Mouse (Mus musculus) right cerebral cortex, postnatal 4 days (tissue): ENCODE measurements around the gene Rpia.

Experiments used
- DNase-seq: peaks from one replicate; pipeline ENCODE4 v3.0.0-alpha.2; 2022

Gene Rpia

DNA sequence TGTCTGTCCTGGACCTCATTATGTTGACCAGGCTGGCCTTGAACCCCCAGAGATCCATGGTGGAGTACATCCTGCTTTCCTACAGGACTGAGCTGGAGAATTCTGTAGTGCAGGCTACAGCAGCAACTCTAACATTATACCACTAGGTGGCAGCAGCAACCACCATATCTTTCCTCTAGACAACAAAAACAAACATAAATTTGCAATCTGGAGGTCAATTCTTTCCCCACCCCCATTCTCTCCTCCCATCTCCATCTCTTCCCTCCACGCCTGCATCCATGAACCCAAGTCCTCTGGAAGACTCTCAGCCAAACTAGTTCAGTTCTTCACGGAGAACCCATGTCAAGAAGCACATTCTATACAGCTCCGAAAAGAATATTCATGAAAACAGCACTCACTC lies 12.6 kb upstream of the Rpia start:
- peak; percentile 16 for DNase-seq

DNA sequence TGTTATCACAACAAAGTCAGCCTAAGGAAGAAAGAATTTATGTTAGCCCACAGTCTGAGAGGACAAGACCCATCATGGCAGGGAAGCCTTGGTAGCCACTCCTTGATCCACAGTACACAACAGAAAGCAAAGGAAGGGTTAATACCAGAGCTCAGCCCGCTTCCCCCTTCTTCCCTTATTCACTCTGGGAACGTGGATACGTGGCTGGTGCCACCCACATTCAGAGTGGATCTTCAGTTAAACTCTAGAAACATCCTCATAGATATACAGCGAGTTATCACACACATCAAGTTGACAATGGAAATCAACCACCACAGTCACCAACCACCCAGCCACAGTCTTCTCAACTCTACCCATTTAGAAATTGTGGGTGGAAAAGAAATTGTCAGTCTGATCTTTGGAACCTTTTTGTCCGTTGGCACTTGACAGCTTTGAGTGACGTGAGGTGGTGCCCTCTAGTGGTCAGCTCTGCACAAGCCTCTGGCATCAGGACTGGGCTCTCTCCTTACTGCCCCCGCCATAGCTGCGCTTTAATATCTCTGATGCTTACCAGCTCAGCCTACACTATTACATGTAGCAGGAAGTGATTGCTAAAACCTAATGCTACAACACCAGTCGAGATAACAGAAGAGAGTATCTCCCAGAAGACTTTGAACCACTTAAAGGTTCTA lies 5.7 kb upstream of the Rpia start:
- DNase-seq = peak; percentile 30

DNA sequence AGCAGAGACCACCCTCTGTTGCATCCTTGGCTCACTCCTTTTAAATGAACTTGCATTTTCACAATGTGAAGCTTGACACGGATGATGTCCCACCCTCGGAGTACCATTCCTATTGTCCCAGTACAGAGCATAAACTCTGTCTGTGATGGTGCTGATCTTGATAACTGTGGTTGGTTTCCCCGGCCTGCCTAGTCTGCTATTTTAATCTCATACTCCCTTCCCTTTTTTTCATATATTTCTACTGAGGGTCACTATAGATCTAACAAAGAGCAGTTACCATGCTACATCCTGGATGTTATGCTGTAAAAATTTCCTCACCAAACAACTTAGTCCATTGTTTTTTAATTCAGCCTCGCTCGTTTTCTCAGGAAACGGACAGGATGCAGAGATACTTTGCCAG lies 4.9 kb upstream of the Rpia start:
- DNase-seq = no peak

- no peak for DNase-seq
Observed at GRCm38 (mm10) chr6:70792644-70793043, 612 bp upstream of the Rpia start.

- no peak for DNase-seq
Observed at GRCm38 (mm10) chr6:70790852-70791761, 925 bp downstream of the Rpia start.

- DNase-seq = no peak
Observed at GRCm38 (mm10) chr6:70790034-70790650, 1.9 kb downstream of the Rpia start.

- DNase-seq = no peak
Observed at GRCm38 (mm10) chr6:70789134-70789533, 2.9 kb downstream of the Rpia start.

- no peak for DNase-seq
Observed at GRCm38 (mm10) chr6:70787524-70787923, 4.5 kb downstream of the Rpia start.

DNA sequence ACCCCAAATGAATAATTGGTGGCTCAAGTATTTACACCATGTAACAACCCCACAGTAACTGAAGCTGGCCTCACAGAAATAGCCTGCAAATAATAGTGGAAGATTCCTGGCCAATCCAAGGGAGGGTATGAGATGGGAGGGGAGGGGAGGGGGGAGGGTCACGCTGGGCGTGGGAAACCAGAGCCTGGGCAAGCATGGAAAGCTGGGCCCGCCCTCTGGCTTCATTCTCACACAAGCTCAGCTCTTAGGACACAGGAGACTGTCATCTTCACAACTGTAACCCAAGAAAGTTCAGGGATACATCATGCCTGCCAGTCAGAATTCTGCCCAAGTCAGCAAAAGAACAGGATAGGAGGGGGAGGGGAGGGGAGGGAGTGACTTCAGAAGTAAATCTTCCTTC lies 6.2 kb downstream of the Rpia start:
- DNase-seq = no peak

DNA sequence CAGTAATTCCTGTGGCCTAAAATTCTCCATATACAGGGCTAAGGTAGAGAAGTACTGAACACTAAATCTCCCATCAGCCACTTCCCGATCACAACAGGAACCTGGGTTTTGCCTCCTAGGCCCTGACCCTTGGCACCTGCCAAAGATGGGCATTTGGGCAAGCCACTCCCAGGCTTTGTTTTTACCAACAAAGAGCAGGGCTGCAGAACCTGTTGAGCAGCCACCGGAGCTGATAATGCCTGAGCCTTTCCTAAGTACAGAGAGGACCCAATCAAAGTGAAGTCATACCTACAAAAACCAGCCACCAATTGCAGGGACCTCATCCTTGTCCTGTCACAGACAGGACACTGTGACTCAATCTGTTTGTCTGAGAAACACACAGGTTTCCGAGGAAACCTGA lies 7.2 kb downstream of the Rpia start:
- DNase-seq = no peak

DNA sequence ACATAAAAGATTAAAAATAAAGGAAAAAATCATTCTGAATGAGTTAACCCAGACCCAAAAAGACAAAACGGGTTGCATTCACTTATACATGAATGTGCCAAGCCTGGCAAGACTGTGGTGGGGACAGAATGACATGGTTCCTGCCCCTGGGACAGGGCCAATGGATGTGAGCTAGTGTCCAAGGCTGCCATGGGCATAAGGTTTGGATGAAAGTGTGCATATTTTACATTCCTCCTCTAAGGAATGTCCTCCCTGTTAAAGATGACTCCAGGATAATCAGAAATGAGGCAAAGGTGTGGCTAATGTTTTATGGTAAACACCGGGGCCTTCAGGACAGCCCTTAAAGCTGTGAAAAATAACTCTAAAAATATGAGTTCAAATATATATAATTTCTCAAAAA lies 10.7 kb downstream of the Rpia start:
- no peak for DNase-seq

- no peak for DNase-seq
Observed at GRCm38 (mm10) chr6:70774372-70774771, 17.7 kb downstream of the Rpia start.

GRCm38 (mm10) chr6:70773769-70774168 lies 18.3 kb downstream of the Rpia start:
- no peak for DNase-seq

GRCm38 (mm10) chr6:70768769-70769168 lies 23.3 kb downstream of the Rpia start:
- peak; percentile 78 for DNase-seq

DNA sequence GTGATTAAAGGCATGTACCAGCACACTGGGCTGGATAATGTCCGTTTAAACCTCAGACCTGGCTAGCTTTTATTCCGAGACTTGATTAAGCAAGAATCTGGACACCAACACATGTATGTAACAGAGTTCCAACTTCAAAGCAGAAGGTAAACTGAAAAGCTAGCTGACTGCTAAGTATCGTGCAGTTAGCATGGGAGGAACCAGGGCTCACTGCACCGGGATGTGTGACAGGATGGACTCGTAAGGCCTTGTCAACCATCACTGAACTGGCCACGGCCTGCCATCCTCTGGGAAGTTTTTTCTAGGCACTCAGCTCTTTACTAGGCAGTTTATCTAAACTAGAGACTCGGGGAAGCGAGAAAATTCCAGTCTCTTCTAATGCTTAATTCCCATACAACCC lies 27.0 kb downstream of the Rpia start:
- no peak for DNase-seq

GRCm38 (mm10) chr6:70764551-70764950 lies 27.5 kb downstream of the Rpia start:
- DNase-seq = no peak

DNA sequence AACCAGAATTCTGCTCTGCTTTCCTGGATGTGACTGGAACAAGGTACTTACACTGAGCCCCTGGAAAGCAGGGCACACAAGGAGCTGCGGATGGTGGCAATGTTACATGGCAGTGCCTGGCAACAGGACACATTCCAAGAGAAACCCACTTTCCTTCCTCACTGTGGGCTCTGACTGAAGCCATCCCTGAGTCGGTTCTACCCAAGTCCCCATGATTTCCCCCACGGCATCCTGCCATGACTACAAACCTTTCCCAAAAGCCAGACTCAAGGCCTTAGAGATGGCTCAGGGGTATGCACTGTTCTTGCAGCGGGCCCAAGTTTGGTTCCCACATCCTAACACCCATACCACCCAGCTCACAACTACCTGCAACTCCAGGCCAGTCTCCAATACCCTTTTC lies 28.2 kb downstream of the Rpia start:
- DNase-seq = no peak

DNA sequence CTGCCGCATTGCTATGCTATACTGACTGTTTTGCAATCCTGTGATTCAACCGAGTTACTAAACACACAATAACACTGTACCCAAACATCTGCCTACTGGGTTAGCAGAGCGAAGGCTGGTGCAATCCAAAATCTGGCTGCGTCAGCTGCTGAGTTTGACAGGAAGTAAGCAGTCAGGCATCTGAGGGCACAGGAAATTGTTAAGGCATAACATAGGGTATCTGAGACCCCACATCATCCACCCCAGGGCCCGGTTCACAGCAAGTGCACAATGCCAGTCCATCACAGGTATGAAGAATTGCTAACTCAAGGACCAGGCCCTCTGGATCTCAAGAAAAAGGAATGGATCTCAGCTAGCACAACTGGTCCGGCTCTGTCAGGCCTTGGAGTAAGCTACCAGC lies 29.4 kb downstream of the Rpia start:
- no peak for DNase-seq

GRCm38 (mm10) chr6:70760951-70761350 lies 31.1 kb downstream of the Rpia start:
- DNase-seq = no peak

GRCm38 (mm10) chr6:70754833-70755232 lies 37.2 kb downstream of the Rpia start:
- DNase-seq = no peak

GRCm38 (mm10) chr6:70752351-70752750 lies 39.7 kb downstream of the Rpia start:
- DNase-seq = peak; percentile 21

DNA sequence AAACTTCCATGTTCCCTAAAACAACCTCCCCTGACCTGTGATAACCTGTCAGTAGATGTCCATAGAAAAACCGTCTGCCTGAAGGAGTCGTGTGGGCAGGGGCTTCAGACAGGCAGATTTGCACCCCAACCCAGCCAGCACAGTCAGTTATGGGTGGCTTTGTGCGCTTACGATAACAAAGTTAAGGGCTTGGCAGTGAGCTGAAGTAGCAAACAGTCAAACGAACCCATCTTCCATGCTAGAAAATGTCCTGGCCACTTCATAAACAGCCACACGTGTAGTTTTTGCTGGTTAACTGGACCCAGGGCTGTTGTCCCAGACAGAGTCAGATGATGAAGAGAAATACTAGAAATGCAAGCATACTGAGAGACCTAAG lies 40.1 kb downstream of the Rpia start:
- DNase-seq = no peak

DNA sequence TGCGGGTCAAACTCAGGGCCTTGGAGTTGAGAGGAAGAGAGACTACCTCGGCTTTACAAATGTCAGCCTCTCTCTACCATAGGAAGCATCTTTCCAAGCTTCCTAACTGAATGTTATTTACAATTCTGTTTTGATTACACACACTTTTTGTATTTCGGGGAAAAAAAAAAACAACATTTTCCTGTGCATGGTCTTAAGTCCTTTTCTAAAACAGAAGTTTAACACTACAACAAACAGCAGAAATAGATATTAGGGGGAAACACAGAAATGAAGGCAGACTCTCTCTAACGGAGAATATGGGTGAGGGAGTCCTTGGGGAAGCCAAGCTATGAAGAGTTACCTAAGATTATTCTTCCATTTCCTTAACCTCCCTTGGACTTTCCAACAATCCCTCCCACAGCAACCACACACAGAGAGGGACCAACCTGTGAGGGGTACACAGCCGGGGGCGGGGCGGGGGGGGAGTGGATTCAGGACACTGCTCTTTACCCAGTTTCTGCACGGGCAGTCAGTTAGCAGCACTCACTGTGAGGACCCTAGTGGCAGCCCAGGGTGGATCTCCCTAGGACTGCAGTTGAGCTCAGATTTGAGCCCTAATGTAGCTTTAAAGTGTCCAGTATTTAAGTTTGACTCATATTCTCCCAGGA lies 40.7 kb downstream of the Rpia start:
- no peak for DNase-seq

DNA sequence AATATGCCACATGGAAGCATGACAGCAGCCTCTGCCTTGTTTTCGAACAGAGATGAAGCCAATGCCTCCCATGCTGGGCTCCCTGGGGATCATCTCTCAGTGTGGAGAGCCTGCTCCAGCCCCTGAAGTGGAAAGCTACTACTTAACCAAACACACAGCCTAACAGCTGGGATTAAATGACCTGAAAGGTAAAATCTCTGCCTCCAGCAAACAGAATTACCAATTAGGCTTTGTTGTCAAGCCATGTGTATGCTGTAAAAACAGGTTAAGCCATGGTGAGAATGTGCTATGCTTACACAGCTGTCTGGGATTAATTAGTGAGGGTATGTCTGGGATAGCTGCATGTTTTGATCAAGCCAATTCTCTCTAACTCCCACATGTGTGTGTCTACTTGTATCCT lies 42.3 kb downstream of the Rpia start:
- no peak for DNase-seq
